Mouse (Mus musculus): ENCODE measurements at regions not wholly inside any gene's neighbourhood (a gene's known extent, or its start where the extent isn't known, plus 50 kb on each side); places are given as distances from the start of the nearest gene placed in this dataset.

DNA sequence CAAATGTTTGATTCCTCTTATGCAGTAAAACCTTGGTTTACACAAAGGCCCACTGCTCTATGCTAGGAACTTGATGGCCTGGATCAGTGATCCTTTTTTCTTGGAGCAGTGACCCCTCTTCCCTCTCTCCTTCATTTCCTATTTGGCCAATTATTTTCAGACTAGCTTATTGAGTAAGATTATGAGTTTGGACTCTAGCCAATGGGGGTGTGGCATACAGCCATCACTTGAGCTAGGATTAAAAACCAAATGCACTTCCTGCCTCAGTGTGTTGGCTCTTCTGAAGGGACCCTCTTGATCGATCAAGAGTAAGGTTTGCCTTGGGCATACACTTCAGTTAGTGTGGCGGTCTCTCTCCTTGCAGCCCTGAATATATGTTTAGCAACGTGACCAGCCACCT, 1172.6 kb upstream of the Gulo start:
- Histone ChIP-seq H3K27ac (ENCODE audit: low read depth, low read length) (no peak overlapping the region), H3K4me3 (ENCODE audit: low read depth, low read length) (no peak overlapping the region), H3K36me3 (ENCODE audit: control insufficient read depth, insufficient read depth, low read length) (no peaks in the 10 kb centered on the region), H3K4me1 (ENCODE audit: control insufficient read depth, insufficient read depth, low read length) (no peaks in the 10 kb centered on the region; the same call in 1 of the 2 replicates), H3K27me3 (replicated peaks; ENCODE audit: control insufficient read depth, insufficient read depth, low read length) (no peaks in the 10 kb centered on the region), H3K4me2 (ENCODE audit: low read length) (no peak overlapping the region), H3K9ac (ENCODE audit: low read length) (no peak overlapping the region), H3K9me3 (replicated peaks; ENCODE audit: control insufficient read depth, low read length) (no peaks in the 10 kb centered on the region)
- DNase-seq (ENCODE audit: low spot score) (peak; percentile 51), ATAC-seq (no peak)
- WGBS, result 44% methylated on average over 3 of the region's 3 CpGs

DNA sequence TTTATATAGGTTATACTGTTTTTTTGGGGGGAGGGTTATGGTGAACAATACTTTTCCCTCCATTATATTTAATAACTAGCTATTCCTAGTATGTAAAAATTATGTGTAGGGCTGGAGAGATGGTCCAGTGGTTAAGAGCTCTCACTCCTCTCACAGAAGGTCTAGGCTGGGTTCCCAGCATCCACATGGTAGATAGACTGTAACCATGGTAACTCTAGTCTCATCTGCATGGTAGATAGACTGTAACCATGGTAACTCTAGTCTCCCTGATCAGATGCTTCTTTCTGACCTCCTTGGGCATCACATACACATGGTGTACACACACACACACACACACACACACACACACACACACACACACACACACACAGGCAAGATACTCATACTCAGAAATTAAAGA, 1170.5 kb upstream of the Gulo start:
- H3K4me3 ChIP-seq (ENCODE audit: low read depth, low read length), result no peak overlapping the region
- no peak overlapping the region for H3K4me2 ChIP-seq (ENCODE audit: low read length)
- DNase-seq (ENCODE audit: low spot score) (peak; percentile 76), ATAC-seq (peak; percentile 77; the same call in 1 of the 2 replicates)
- H3K4me1 ChIP-seq (ENCODE audit: control insufficient read depth, insufficient read depth, low read length), result no peaks in the 10 kb centered on the region; the same call in 1 of the 2 replicates
- H3K9me3 ChIP-seq (replicated peaks; ENCODE audit: control insufficient read depth, low read length), result no peaks in the 10 kb centered on the region
- no peaks in the 10 kb centered on the region for H3K36me3 ChIP-seq (ENCODE audit: control insufficient read depth, insufficient read depth, low read length)
- H3K9ac ChIP-seq (ENCODE audit: low read length), result no peak overlapping the region
- H3K27me3 ChIP-seq (replicated peaks; ENCODE audit: control insufficient read depth, insufficient read depth, low read length), result no peaks in the 10 kb centered on the region
- no peak overlapping the region for H3K27ac ChIP-seq (ENCODE audit: low read depth, low read length)

DNA sequence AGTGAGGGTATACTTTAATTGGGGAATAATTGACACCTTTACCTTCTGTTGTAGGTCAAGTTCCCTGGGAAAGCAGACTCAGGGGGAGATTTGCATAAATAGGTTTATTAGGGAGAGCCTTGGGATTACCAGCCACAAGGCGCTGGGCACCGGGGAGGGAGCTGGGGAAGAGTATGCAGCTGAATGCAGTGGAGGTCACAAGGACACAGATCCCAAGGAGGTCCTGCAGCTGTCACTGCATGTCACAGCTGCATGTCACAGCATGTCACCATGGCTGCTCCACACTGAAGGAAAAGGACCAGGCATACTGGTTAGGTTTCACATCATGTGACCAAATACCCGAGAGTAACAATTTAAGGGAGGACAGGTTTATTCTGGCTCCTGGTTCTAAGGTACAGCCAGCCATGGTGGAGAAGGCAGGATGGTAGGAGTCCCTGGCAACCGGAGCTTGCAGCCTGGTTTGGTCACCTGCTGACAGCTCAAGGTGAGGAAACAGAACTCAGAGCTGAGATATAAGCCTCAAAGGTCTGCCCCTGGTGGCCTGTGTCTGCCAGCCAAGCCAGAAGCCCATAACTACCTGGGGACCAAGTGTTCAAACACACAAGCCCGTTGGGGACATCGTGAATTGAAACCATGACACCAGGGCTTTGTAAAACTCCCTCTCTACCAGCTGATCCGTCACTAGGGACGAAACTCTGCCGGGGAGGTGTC, 1169.5 kb upstream of the Gulo start:
- Histone ChIP-seq H3K27me3 (replicated peaks; ENCODE audit: control insufficient read depth, insufficient read depth, low read length) (no peaks in the 10 kb centered on the region), H3K9me3 (replicated peaks; ENCODE audit: control insufficient read depth, low read length) (no peaks in the 10 kb centered on the region), H3K27ac (ENCODE audit: low read depth, low read length) (no peak overlapping the region), H3K4me2 (ENCODE audit: low read length) (no peak overlapping the region), H3K4me1 (ENCODE audit: control insufficient read depth, insufficient read depth, low read length) (no peaks in the 10 kb centered on the region; the same call in 1 of the 2 replicates), H3K4me3 (ENCODE audit: low read depth, low read length) (no peak overlapping the region), H3K9ac (ENCODE audit: low read length) (no peak overlapping the region), H3K36me3 (ENCODE audit: control insufficient read depth, insufficient read depth, low read length) (no peaks in the 10 kb centered on the region)
- ATAC-seq (no peak), DNase-seq (ENCODE audit: low spot score) (no peak)
- 54% methylated on average over 9 of the region's 9 CpGs for WGBS

DNA sequence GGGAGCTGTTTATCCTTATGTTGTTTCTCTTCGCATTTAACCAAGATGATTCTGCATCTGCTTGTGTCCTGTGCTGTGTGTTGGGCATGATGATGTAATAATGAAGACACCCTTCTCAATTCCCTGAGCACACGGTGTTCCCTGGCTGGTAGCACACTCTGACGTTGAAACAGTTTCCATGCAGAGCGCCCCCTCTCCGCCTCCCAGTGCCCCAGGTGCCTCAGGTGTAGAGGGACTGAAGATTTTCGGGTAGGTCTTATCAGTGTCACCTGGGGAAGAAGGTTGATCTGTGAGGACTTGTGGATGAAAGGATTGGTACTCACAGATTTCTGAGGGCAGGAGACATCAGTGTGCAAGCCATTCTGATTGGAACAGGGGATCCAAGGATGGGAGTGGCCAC, 1167.7 kb upstream of the Gulo start:
- Histone ChIP-seq H3K36me3 (ENCODE audit: control insufficient read depth, insufficient read depth, low read length) (no peaks in the 10 kb centered on the region), H3K9me3 (replicated peaks; ENCODE audit: control insufficient read depth, low read length) (no peaks in the 10 kb centered on the region), H3K27ac (ENCODE audit: low read depth, low read length) (no peak overlapping the region), H3K4me1 (ENCODE audit: control insufficient read depth, insufficient read depth, low read length) (no peaks in the 10 kb centered on the region; the same call in 1 of the 2 replicates), H3K9ac (ENCODE audit: low read length) (no peak overlapping the region), H3K4me3 (ENCODE audit: low read depth, low read length) (no peak overlapping the region), H3K4me2 (ENCODE audit: low read length) (no peak overlapping the region), H3K27me3 (replicated peaks; ENCODE audit: control insufficient read depth, insufficient read depth, low read length) (no peaks in the 10 kb centered on the region)
- ATAC-seq, result no peak
- WGBS, result 78% methylated on average over 6 of the region's 6 CpGs
- no peak for DNase-seq (ENCODE audit: low spot score)

GRCm38 (mm10) chr14:67176100-67176499, 1167.1 kb upstream of the Gulo start:
- H3K36me3 ChIP-seq (ENCODE audit: control insufficient read depth, insufficient read depth, low read length), result no peaks in the 10 kb centered on the region
- no peak overlapping the region for H3K4me2 ChIP-seq (ENCODE audit: low read length)
- no peaks in the 10 kb centered on the region for H3K27me3 ChIP-seq (replicated peaks; ENCODE audit: control insufficient read depth, insufficient read depth, low read length)
- no peaks in the 10 kb centered on the region; the same call in 1 of the 2 replicates for H3K4me1 ChIP-seq (ENCODE audit: control insufficient read depth, insufficient read depth, low read length)
- no peak overlapping the region for H3K27ac ChIP-seq (ENCODE audit: low read depth, low read length)
- no peak overlapping the region for H3K4me3 ChIP-seq (ENCODE audit: low read depth, low read length)
- H3K9ac ChIP-seq (ENCODE audit: low read length), result no peak overlapping the region
- no peak for ATAC-seq
- no peak for DNase-seq (ENCODE audit: low spot score)
- 88% methylated on average over 6 of the region's 6 CpGs for WGBS
- H3K9me3 ChIP-seq (replicated peaks; ENCODE audit: control insufficient read depth, low read length), result no peaks in the 10 kb centered on the region

DNA sequence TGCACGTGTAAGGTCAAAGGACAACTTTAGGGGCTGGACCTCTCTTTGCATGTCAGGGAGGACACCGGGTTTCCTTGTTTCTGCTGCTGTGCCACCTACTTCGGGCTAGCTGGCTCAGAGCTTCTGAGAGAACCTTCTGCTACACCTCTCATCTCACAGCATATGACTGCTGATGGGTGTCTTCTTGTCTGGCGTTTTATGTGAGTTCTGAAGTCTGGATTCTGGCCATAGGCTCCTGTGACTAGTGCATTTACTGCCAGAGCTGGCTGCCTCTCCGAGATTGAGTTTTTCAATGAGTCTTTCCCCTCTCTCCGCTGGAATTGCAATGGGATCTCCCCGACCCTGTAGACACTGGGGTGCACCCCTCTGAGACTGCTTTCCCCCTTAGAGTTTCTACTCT, 1165.9 kb upstream of the Gulo start:
- H3K27ac ChIP-seq (ENCODE audit: low read depth, low read length), result no peak overlapping the region
- ATAC-seq, result no peak
- 79% methylated on average over 7 of the region's 7 CpGs for WGBS
- no peak overlapping the region for H3K9ac ChIP-seq (ENCODE audit: low read length)
- H3K36me3 ChIP-seq (ENCODE audit: control insufficient read depth, insufficient read depth, low read length), result no peaks in the 10 kb centered on the region
- no peaks in the 10 kb centered on the region for H3K9me3 ChIP-seq (replicated peaks; ENCODE audit: control insufficient read depth, low read length)
- H3K27me3 ChIP-seq (replicated peaks; ENCODE audit: control insufficient read depth, insufficient read depth, low read length), result no peaks in the 10 kb centered on the region
- no peak for DNase-seq (ENCODE audit: low spot score)
- no peak overlapping the region for H3K4me3 ChIP-seq (ENCODE audit: low read depth, low read length)
- peaks cover 3% of the 10 kb centered on the region; the same call in 1 of the 2 replicates for H3K4me1 ChIP-seq (ENCODE audit: control insufficient read depth, insufficient read depth, low read length)
- H3K4me2 ChIP-seq (ENCODE audit: low read length), result no peak overlapping the region

DNA sequence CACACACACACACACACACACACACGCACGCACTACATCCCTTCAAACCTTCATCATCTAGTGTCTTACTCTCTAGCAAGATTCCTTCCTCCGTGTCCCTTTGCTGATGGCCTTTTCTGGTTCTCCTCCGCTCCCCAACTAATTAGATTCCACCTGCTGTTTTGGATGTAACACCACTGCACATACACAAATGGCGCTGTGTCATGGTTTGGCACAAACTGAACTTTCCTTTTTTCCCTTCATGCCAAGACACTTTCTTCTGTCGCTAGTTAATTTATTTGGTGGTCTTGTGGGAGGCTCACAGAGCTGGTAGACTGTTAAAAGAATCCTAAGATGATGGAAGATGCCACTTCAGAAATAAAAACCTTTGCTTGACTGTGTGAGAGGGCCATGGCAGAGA, 1161.8 kb upstream of the Gulo start:
- Histone ChIP-seq H3K36me3 (ENCODE audit: control insufficient read depth, insufficient read depth, low read length) (no peaks in the 10 kb centered on the region), H3K9ac (ENCODE audit: low read length) (no peak overlapping the region), H3K4me2 (ENCODE audit: low read length) (no peak overlapping the region), H3K4me3 (ENCODE audit: low read depth, low read length) (no peak overlapping the region), H3K9me3 (replicated peaks; ENCODE audit: control insufficient read depth, low read length) (no peaks in the 10 kb centered on the region), H3K4me1 (ENCODE audit: control insufficient read depth, insufficient read depth, low read length) (0 out of 2 replicates have a peak, but pooled peaks cover 3% of the 10 kb centered on the region), H3K27ac (ENCODE audit: low read depth, low read length) (no peak overlapping the region), H3K27me3 (replicated peaks; ENCODE audit: control insufficient read depth, insufficient read depth, low read length) (no peaks in the 10 kb centered on the region)
- ATAC-seq, result no peak
- WGBS, result 52% methylated on average over 6 of the region's 6 CpGs
- DNase-seq (ENCODE audit: low spot score), result peak; percentile 64

DNA sequence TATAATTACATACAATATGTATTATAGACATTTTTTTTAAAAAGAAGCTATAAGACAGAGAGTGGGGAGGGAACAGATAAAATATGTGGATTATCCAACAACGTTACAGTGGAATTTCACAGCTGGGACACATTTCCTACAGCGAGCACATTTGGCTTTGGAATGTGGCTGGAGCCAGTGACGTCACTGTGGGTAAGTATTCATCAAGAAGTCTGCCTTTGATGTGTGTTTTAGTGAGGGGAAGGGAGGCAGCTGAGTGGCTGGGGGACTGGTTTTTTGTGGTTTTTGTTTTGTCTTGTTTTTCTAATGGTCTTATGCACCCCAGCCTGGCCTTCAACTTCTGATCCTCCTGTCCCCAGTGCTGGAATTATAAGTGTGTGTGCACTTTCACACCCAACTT, 1161.2 kb upstream of the Gulo start:
- WGBS, result 50% methylated on average over 3 of the region's 3 CpGs
- no peaks in the 10 kb centered on the region for H3K9me3 ChIP-seq (replicated peaks; ENCODE audit: control insufficient read depth, low read length)
- no peak overlapping the region for H3K27ac ChIP-seq (ENCODE audit: low read depth, low read length)

GRCm38 (mm10) chr14:67169201-67169600, 1160.2 kb upstream of the Gulo start:
- WGBS, result 70% methylated on average over 1 of the region's 1 CpGs
- no peak overlapping the region for H3K9ac ChIP-seq (ENCODE audit: low read length)
- DNase-seq (ENCODE audit: low spot score) (no peak), ATAC-seq (no peak)
- no peaks in the 10 kb centered on the region for H3K36me3 ChIP-seq (ENCODE audit: control insufficient read depth, insufficient read depth, low read length)
- no peak overlapping the region for H3K4me3 ChIP-seq (ENCODE audit: low read depth, low read length)
- H3K4me2 ChIP-seq (ENCODE audit: low read length), result no peak overlapping the region
- no peaks in the 10 kb centered on the region for H3K9me3 ChIP-seq (replicated peaks; ENCODE audit: control insufficient read depth, low read length)
- no peak overlapping the region for H3K27ac ChIP-seq (ENCODE audit: low read depth, low read length)
- H3K4me1 ChIP-seq (ENCODE audit: control insufficient read depth, insufficient read depth, low read length), result 0 out of 2 replicates have a peak, but pooled peaks cover 3% of the 10 kb centered on the region
- H3K27me3 ChIP-seq (replicated peaks; ENCODE audit: control insufficient read depth, insufficient read depth, low read length), result no peaks in the 10 kb centered on the region

More for the DNA sequence above, 1161.2 kb upstream of the Gulo start:
- H3K4me1 ChIP-seq (ENCODE audit: control insufficient read depth, insufficient read depth, low read length), result 0 out of 2 replicates have a peak, but pooled peaks cover 3% of the 10 kb centered on the region
- no peak overlapping the region for H3K4me3 ChIP-seq (ENCODE audit: low read depth, low read length)
- no peaks in the 10 kb centered on the region for H3K36me3 ChIP-seq (ENCODE audit: control insufficient read depth, insufficient read depth, low read length)
- no peak overlapping the region for H3K9ac ChIP-seq (ENCODE audit: low read length)
- ATAC-seq, result no peak
- no peaks in the 10 kb centered on the region for H3K27me3 ChIP-seq (replicated peaks; ENCODE audit: control insufficient read depth, insufficient read depth, low read length)
- no peak for DNase-seq (ENCODE audit: low spot score)
- no peak overlapping the region for H3K4me2 ChIP-seq (ENCODE audit: low read length)

Data from forebrain, embryonic 14.5 days (tissue).